Mouse (Mus musculus): ENCODE measurements at regions not wholly inside any gene's neighbourhood (a gene's known extent, or its start where the extent isn't known, plus 50 kb on each side); places are given as distances from the start of the nearest gene placed in this dataset.

DNA sequence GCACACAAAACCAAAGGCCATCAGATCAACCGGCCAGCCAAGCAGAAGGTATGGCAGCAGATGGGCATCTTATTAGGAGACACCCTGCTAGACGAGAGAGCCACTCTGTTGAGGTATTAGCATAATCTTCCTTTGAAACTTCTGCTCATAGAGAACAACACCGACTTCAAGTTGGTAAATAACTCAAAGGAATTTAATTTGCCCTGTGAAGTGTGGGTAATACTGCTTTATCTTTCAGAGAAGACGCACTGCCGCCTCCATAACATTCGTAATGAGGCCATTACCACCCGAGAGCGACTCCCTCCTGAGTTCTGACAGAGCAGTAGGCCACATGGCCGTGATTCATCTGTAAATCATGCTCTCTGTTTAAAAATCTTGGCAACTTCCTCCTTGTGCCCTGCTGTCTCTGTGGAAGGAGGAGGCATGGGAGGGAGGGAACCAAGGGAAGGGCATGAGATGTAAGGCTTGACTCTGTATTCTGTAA lies 214.4 kb downstream of the Gm10260 start:
- 0 out of 2 replicates have a peak overlapping the region, but pooled peaks have one; percentile 11 for H3K27ac ChIP-seq (ENCODE audit: low read depth, low read length)
- peaks cover 6% of the 10 kb centered on the region; the same call in 1 of the 2 replicates for H3K4me1 ChIP-seq (ENCODE audit: insufficient read depth)

DNA sequence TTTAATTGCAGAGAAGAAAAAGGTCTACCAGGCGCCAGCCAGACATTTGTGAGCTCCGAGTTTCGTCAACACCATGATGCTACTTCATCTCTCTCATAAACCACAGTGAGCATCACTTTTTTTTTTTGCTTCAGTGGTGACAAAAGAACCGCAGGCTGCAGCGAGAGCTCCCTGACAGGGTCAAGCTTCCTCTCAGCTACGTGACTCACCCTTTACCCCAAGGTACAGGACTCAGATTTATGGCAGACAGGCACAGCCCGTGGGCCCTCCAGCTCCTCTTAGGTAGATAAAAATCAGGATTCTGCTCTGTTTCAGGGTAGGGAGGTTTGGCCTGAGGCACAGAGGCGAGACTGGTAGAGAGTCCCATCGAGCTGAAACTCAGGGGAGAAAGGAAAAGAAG lies 220.7 kb downstream of the Gm10260 start:
- Histone ChIP-seq H3K4me1 (ENCODE audit: insufficient read depth) (peaks cover 5% of the 10 kb centered on the region), H3K36me3 (ENCODE audit: insufficient read depth) (no peaks in the 10 kb centered on the region), H3K4me3 (ENCODE audit: low read depth, low read length) (no peak overlapping the region), H3K9ac (no peak overlapping the region), H3K4me2 (ENCODE audit: low read depth) (no peak overlapping the region), H3K9me3 (ENCODE audit: low read length) (no peaks in the 10 kb centered on the region), H3K27me3 (ENCODE audit: insufficient read depth, low read length) (no peaks in the 10 kb centered on the region), H3K27ac (ENCODE audit: low read depth, low read length) (no peak overlapping the region)
- no peak for DNase-seq
- 82% methylated on average over 9 of the region's 9 CpGs for WGBS
- ATAC-seq, result no peak
- TF ChIP-seq CTCF (IDR thresholded peaks at IDR 0.05; ENCODE audit: low read depth), result no peak

More for the DNA sequence above, 214.4 kb downstream of the Gm10260 start:
- H3K36me3 ChIP-seq (ENCODE audit: insufficient read depth), result no peaks in the 10 kb centered on the region
- ATAC-seq (peak; percentile 78), DNase-seq (peak; percentile 67)
- 0 out of 2 replicates have a peak, but pooled peaks have one; percentile 4 for TF ChIP-seq CTCF (IDR thresholded peaks at IDR 0.05; ENCODE audit: low read depth)
- H3K9me3 ChIP-seq (ENCODE audit: low read length), result no peaks in the 10 kb centered on the region
- H3K9ac ChIP-seq, result no peak overlapping the region
- no peaks in the 10 kb centered on the region for H3K27me3 ChIP-seq (ENCODE audit: insufficient read depth, low read length)
- no peak overlapping the region for H3K4me2 ChIP-seq (ENCODE audit: low read depth)
- 15% methylated on average over 9 of the region's 9 CpGs for WGBS
- no peak overlapping the region for H3K4me3 ChIP-seq (ENCODE audit: low read depth, low read length)

DNA sequence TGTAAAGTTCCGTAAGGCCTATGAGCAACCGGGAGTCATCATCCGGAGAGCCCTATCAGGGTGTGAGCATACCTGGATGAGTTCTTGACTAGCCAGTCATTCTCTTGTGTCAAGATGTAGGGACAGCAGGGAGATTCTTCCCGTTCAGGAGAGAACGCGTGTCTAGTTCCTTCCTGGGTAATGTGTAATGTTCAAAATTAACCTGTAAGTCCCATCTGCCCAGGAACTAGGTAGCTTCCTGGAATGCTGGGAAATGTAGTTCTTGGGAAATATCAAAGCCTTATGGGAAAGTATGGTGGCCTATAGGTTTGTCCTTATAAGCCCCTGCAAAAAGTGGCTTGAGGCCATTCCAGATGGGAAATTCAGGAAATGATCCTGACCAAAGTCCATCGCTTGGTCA lies 222.0 kb downstream of the Gm10260 start:
- Histone ChIP-seq H3K4me2 (ENCODE audit: low read depth) (no peak overlapping the region), H3K9ac (no peak overlapping the region), H3K36me3 (ENCODE audit: insufficient read depth) (no peaks in the 10 kb centered on the region), H3K4me3 (ENCODE audit: low read depth, low read length) (no peak overlapping the region), H3K4me1 (ENCODE audit: insufficient read depth) (peaks cover 5% of the 10 kb centered on the region), H3K9me3 (ENCODE audit: low read length) (no peaks in the 10 kb centered on the region), H3K27me3 (ENCODE audit: insufficient read depth, low read length) (no peaks in the 10 kb centered on the region), H3K27ac (ENCODE audit: low read depth, low read length) (peak overlapping the region; percentile 85)
- 86% methylated on average over 7 of the region's 7 CpGs for WGBS
- ATAC-seq (no peak), DNase-seq (peak; percentile 46)
- no peak for TF ChIP-seq CTCF (IDR thresholded peaks at IDR 0.05; ENCODE audit: low read depth)

DNA sequence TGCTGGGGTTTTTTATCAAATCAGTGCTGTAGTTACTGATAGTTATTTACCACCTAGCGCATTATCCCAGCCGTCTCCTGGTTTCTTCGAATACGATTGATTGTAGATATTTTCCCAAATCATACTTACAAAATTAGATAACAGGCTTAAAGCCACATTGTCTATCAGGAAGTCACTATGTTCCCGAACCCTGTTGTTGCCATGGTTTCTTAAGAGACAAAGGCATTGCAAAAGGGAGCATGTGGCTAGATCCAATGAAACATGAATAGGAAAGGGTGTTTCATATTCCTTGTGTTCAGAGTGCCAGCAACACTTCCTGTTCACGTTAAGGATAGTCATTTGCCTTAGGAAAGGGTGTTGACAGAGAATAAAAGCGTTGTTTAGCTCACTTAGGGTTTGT lies 222.7 kb downstream of the Gm10260 start:
- DNase-seq (peak; percentile 80), ATAC-seq (peak; percentile 91)
- Histone ChIP-seq H3K4me2 (ENCODE audit: low read depth) (no peak overlapping the region), H3K27ac (ENCODE audit: low read depth, low read length) (peak overlapping the region; percentile 85), H3K4me1 (ENCODE audit: insufficient read depth) (peaks cover 5% of the 10 kb centered on the region), H3K27me3 (ENCODE audit: insufficient read depth, low read length) (no peaks in the 10 kb centered on the region), H3K4me3 (ENCODE audit: low read depth, low read length) (no peak overlapping the region), H3K9ac (no peak overlapping the region), H3K9me3 (ENCODE audit: low read length) (no peaks in the 10 kb centered on the region), H3K36me3 (ENCODE audit: insufficient read depth) (no peaks in the 10 kb centered on the region)
- 50% methylated on average over 7 of the region's 7 CpGs for WGBS
- TF ChIP-seq CTCF (IDR thresholded peaks at IDR 0.05; ENCODE audit: low read depth), result no peak

DNA sequence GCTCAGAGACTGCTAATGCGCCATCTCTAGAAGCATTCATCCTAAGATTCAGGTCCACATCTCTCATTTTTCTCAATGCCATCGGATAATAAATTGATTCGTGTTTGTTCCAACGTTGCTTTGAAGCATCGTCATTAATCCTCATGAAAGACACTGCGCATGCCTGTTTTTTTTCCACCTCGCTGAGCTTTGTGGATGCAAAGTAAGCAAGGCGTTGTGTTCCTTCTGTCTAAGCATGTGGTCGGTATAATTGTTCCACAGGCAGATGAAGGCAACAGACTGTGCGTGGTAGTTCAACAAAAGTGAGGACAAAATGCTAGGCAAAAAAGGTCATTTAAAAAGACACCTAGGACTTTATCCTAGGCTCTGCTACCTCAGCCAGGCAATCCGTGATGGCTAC lies 223.2 kb downstream of the Gm10260 start:
- H3K27ac ChIP-seq (ENCODE audit: low read depth, low read length), result peak overlapping the region; percentile 85
- 44% methylated on average over 11 of the region's 11 CpGs for WGBS
- H3K4me1 ChIP-seq (ENCODE audit: insufficient read depth), result peaks cover 5% of the 10 kb centered on the region
- ATAC-seq (peak; percentile 82), DNase-seq (peak; percentile 85)
- H3K27me3 ChIP-seq (ENCODE audit: insufficient read depth, low read length), result no peaks in the 10 kb centered on the region
- H3K4me2 ChIP-seq (ENCODE audit: low read depth), result no peak overlapping the region
- no peak overlapping the region for H3K4me3 ChIP-seq (ENCODE audit: low read depth, low read length)
- no peaks in the 10 kb centered on the region for H3K9me3 ChIP-seq (ENCODE audit: low read length)
- no peaks in the 10 kb centered on the region for H3K36me3 ChIP-seq (ENCODE audit: insufficient read depth)
- TF ChIP-seq CTCF (IDR thresholded peaks at IDR 0.05; ENCODE audit: low read depth), result no peak
- no peak overlapping the region for H3K9ac ChIP-seq

DNA sequence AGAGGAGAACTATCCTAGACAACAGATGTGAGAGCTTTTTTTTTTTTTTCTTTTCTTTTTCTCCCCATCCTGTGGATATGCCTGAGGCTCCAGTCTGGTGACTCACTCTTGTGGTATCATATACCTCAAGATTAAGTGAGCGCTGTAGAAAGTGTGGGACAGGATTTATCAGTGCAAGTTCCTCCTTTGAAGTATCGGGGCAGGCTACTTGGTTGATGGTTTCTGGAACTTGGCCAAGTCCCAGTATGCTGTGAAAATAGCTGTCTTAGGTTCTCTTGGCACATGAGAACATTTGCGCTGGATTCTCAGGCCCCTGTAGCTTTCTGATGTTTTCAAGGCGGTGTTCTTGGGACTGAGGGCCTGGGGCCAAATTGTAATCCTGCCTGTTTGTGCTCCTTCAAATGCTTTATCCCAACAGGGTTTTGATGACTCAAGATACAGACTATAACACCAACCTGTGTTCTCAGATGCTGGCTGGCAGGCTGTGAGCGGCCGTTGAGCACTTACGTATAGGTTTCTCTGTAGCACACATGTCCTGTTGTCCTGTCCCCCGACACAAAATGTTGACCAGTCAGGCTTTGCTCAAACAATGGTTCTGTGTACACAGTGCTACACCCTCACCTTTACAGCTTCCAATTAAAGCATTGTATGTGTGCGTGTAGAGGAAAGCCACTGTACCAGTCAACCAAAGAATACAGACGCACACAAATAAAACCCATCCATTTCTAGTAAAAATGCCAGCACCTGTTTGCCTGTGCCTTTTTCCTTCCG lies 226.4 kb downstream of the Gm10260 start:
- WGBS, result 58% methylated on average over 11 of the region's 11 CpGs
- no peak overlapping the region for H3K27ac ChIP-seq (ENCODE audit: low read depth, low read length)
- no peaks in the 10 kb centered on the region for H3K27me3 ChIP-seq (ENCODE audit: insufficient read depth, low read length)
- TF ChIP-seq CTCF (IDR thresholded peaks at IDR 0.05; ENCODE audit: low read depth), result no peak
- H3K4me2 ChIP-seq (ENCODE audit: low read depth), result no peak overlapping the region
- ATAC-seq, result no peak
- no peak overlapping the region for H3K4me3 ChIP-seq (ENCODE audit: low read depth, low read length)
- H3K4me1 ChIP-seq (ENCODE audit: insufficient read depth), result peaks cover 12% of the 10 kb centered on the region
- no peaks in the 10 kb centered on the region for H3K36me3 ChIP-seq (ENCODE audit: insufficient read depth)
- DNase-seq, result no peak
- H3K9me3 ChIP-seq (ENCODE audit: low read length), result no peaks in the 10 kb centered on the region
- no peak overlapping the region for H3K9ac ChIP-seq

DNA sequence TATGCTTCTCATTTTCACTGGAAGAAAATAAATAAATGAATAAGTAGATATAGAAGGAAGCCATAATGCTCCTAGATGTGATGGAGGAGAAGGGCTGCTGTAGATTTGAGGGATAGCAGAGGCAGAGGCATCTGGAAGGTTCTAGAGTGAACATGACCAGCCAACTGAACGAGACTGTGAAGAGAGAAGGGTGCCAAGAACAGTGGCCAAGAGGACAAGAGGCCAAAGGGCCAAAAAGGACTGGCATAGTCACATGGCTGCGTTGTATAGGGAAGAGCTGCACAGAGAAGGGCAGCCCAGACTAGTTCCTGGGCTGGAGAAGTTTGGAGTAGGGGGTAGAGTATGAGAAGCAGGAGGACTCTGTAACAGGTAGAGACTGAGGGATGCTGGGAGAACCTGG lies 229.3 kb downstream of the Gm10260 start:
- DNase-seq (no peak), ATAC-seq (no peak)
- H3K4me2 ChIP-seq (ENCODE audit: low read depth), result no peak overlapping the region
- 0 out of 2 replicates have a peak, but pooled peaks cover 7% of the 10 kb centered on the region for H3K4me1 ChIP-seq (ENCODE audit: insufficient read depth)
- no peaks in the 10 kb centered on the region for H3K36me3 ChIP-seq (ENCODE audit: insufficient read depth)
- 79% methylated on average over 2 of the region's 2 CpGs for WGBS
- no peaks in the 10 kb centered on the region for H3K9me3 ChIP-seq (ENCODE audit: low read length)
- H3K9ac ChIP-seq, result no peak overlapping the region
- H3K27ac ChIP-seq (ENCODE audit: low read depth, low read length), result no peak overlapping the region; the same call in 1 of the 2 replicates
- H3K27me3 ChIP-seq (ENCODE audit: insufficient read depth, low read length), result no peaks in the 10 kb centered on the region
- TF ChIP-seq CTCF (IDR thresholded peaks at IDR 0.05; ENCODE audit: low read depth), result no peak
- H3K4me3 ChIP-seq (ENCODE audit: low read depth, low read length), result no peak overlapping the region
